Mouse (Mus musculus): ENCODE data around the gene Dscaml1.

- TF ChIP-seq POLR2A (IDR thresholded peaks at IDR 0.05; ENCODE audit: low read depth, low read length) (no peak), CTCF (IDR thresholded peaks at IDR 0.05; ENCODE audit: extremely low read depth, insufficient read depth, insufficient read length, insufficient replicate concordance) (no peak)
Measured at GRCm38 (mm10) chr9:45766195-45766594, 339.8 kb downstream of the Dscaml1 start.
